Mouse (Mus musculus): ENCODE measurements at regions not wholly inside any gene's neighbourhood (a gene's known extent, or its start where the extent isn't known, plus 50 kb on each side); places are given as distances from the start of the nearest gene placed in this dataset.

- peak; percentile 7 for DNase-seq (ENCODE audit: low spot score)
Measured at GRCm38 (mm10) chr13:106525406-106526206, 411.2 kb downstream of the Ipo11 start.

GRCm38 (mm10) chr13:106514510-106515169 is 422.1 kb downstream of the Ipo11 start:
- DNase-seq (ENCODE audit: low spot score): no peak

GRCm38 (mm10) chr13:106513669-106514068 is 423.1 kb downstream of the Ipo11 start:
- DNase-seq (ENCODE audit: low spot score): no peak

- no peak for DNase-seq (ENCODE audit: low spot score)
Measured at GRCm38 (mm10) chr13:106510435-106510834, 426.3 kb downstream of the Ipo11 start.

GRCm38 (mm10) chr13:106501273-106501672 is 435.5 kb downstream of the Ipo11 start:
- DNase-seq (ENCODE audit: low spot score): no peak

GRCm38 (mm10) chr13:106471264-106471663 is 465.5 kb downstream of the Ipo11 start:
- DNase-seq (ENCODE audit: low spot score): no peak

GRCm38 (mm10) chr13:106454366-106454927 is 482.3 kb downstream of the Ipo11 start:
- no peak for DNase-seq (ENCODE audit: low spot score)

GRCm38 (mm10) chr13:106432165-106432564 is 504.6 kb downstream of the Ipo11 start:
- DNase-seq (ENCODE audit: low spot score): no peak

GRCm38 (mm10) chr13:106406608-106407038 is 530.1 kb downstream of the Ipo11 start:
- peak; percentile 12 for DNase-seq (ENCODE audit: low spot score)

GRCm38 (mm10) chr13:106392642-106393041 is 544.1 kb downstream of the Ipo11 start:
- no peak for DNase-seq (ENCODE audit: low spot score)

- DNase-seq (ENCODE audit: low spot score): no peak
Measured at GRCm38 (mm10) chr13:106388634-106389033, 548.1 kb downstream of the Ipo11 start.

- no peak for DNase-seq (ENCODE audit: low spot score)
Measured at GRCm38 (mm10) chr13:106367589-106367988, 569.2 kb downstream of the Ipo11 start.

- no peak for DNase-seq (ENCODE audit: low spot score)
Measured at GRCm38 (mm10) chr13:106352614-106353409, 583.9 kb downstream of the Ipo11 start.

- no peak for DNase-seq (ENCODE audit: low spot score)
Measured at GRCm38 (mm10) chr13:106332025-106332424, 604.7 kb downstream of the Ipo11 start.

- no peak for DNase-seq (ENCODE audit: low spot score)
Measured at GRCm38 (mm10) chr13:106318980-106319379, 617.8 kb downstream of the Ipo11 start.

GRCm38 (mm10) chr13:106318476-106318875 is 618.3 kb downstream of the Ipo11 start:
- no peak for DNase-seq (ENCODE audit: low spot score)

GRCm38 (mm10) chr13:106317300-106317699 is 619.5 kb downstream of the Ipo11 start:
- no peak for DNase-seq (ENCODE audit: low spot score)

GRCm38 (mm10) chr13:106281181-106281580 is 655.6 kb downstream of the Ipo11 start:
- DNase-seq (ENCODE audit: low spot score): no peak

GRCm38 (mm10) chr13:106259874-106260273 is 676.9 kb downstream of the Ipo11 start:
- no peak for DNase-seq (ENCODE audit: low spot score)

Measured in left cerebral cortex, adult 11 months (tissue).